Mouse (Mus musculus) hindbrain, postnatal 0 days (tissue): Measurements from ENCODE around the gene Plcxd1. TPM values are rescaled to one million over a fixed set of nuclear protein-coding genes. Genes with fewer than 3 reads are reported as not detected.

Experiments
- ATAC-seq: fragments of 200-750 bp; cut with Nextera tagmentation; 2 replicates; pipeline ENCODE4 v1.8.0; 2017; ENCODE audit warnings: mild to moderate bottlenecking, moderate TSS enrichment, moderate library complexity
- DNase-seq: peaks from one replicate; pipeline ENCODE4 v3.0.0-alpha.2; 2015; ENCODE audit warnings: low spot score
- H3K27ac ChIP-seq: fragments of 300-500 bp; sonication (generic); 2 replicates; pipeline ENCODE4 v1.5.1; 2014; ENCODE audit warnings: mild to moderate bottlenecking
- H3K27me3 ChIP-seq: fragments of 300-500 bp; sonication (generic); 2 replicates; pipeline ENCODE4 v1.6.1; 2014; ENCODE audit warnings: low read length, mixed read lengths; ENCODE audit not compliant: insufficient read depth
- H3K36me3 ChIP-seq: fragments of 300-500 bp; sonication (generic); 2 replicates; pipeline ENCODE4 v1.6.1; 2014; ENCODE audit warnings: low read length, mixed read lengths; ENCODE audit not compliant: insufficient read depth
- H3K4me1 ChIP-seq: fragments of 300-500 bp; sonication (generic); 2 replicates; pipeline ENCODE4 v1.6.1; 2014; ENCODE audit warnings: antibody characterized with exemption, low read length, mixed read lengths; ENCODE audit not compliant: insufficient read depth
- H3K4me2 ChIP-seq: fragments of 300-500 bp; sonication (generic); 2 replicates; pipeline ENCODE4 v1.6.1; 2014; ENCODE audit warnings: low read depth, mild to moderate bottlenecking, low read length, moderate library complexity, mixed read lengths
- H3K4me3 ChIP-seq: fragments of 300-500 bp; sonication (generic); 2 replicates; pipeline ENCODE4 v1.5.1; 2014; ENCODE audit warnings: low read length
- H3K9ac ChIP-seq: fragments of 300-500 bp; sonication (generic); replicated peaks from 2 replicates; pipeline ENCODE4 v1.6.1; 2014; ENCODE audit warnings: mild to moderate bottlenecking, low read length, moderate library complexity, mixed read lengths
- H3K9me3 ChIP-seq: fragments of 300-500 bp; sonication (generic); 2 replicates; pipeline ENCODE4 v1.6.1; 2016; ENCODE audit warnings: low read length, mixed read lengths
- CTCF ChIP-seq: IDR thresholded peaks from 2 replicates; pipeline ENCODE4 v1.5.1; 2016; ENCODE audit warnings: antibody characterized with exemption, control low read depth, low read depth
- WGBS: fragments of 180-500 bp; shearing (Covaris S2); extraction: QIAGEN DNeasy Blood & Tissue Kit; methylation state at CpG from one replicate; pipeline ENCODE4 v1.1.7; 2014; 5-methylcytosine and 5-hydroxymethylcytosine counted together
- polyA plus RNA-seq: library from polyadenylated mRNA; unstranded; fragments of >200 nt; fragmentation: Nextera tagmentation; extraction: Ambion mirVana; gene quantifications from 2 replicates; pipeline ENCODE4 v1.2.1, GENCODE M21; 2015
- total RNA-seq: library from RNA; depleted of rRNA; stranded (reverse); fragments of >200 nt; gene quantifications from 2 replicates; pipeline ENCODE4 v1.2.3, GENCODE M21; 2014

The Plcxd1 gene
- total and polyA plus RNA-seq, 2 experiments from 2014 or later, result 8.7 to 14.4 TPM

GRCm38 (mm10) chr5:110094030-110094846 is 5.5 kb upstream of the Plcxd1 start, which contains the start of gene Gm35315:
TSS of gene Gm35315 (minus strand) at chr5:110094420.
- no peak for TF ChIP-seq CTCF
- peak within 1 kb of the TSS; percentile 31 for H3K9ac ChIP-seq
- H3K4me3 ChIP-seq, result peak within 1 kb of the TSS; percentile 40
- H3K4me1 ChIP-seq, result no peaks in the 10 kb centered on the region
- no peaks in the 10 kb centered on the region for H3K27me3 ChIP-seq
- no peaks in the 10 kb centered on the region for H3K36me3 ChIP-seq
- H3K4me2 ChIP-seq, result peak within 1 kb of the TSS; percentile 71
- ATAC-seq, result peak; percentile 97
- 1% methylated on average over 25 of the region's 25 CpGs for WGBS
- peak within 1 kb of the TSS; percentile 49; the same call in 1 of the 2 replicates for H3K27ac ChIP-seq
- DNase-seq, result peak; percentile 92
- H3K9me3 ChIP-seq, result no peaks in the 10 kb centered on the region

GRCm38 (mm10) chr5:110094847-110095213 is 4.9 kb upstream of the Plcxd1 start:
- H3K4me3 ChIP-seq, result peak overlapping the region; percentile 40
- no peaks in the 10 kb centered on the region for H3K36me3 ChIP-seq
- no peaks in the 10 kb centered on the region for H3K27me3 ChIP-seq
- no peaks in the 10 kb centered on the region for H3K9me3 ChIP-seq
- H3K4me1 ChIP-seq, result no peaks in the 10 kb centered on the region
- peak overlapping the region; percentile 49; the same call in 1 of the 2 replicates for H3K27ac ChIP-seq
- no peak for TF ChIP-seq CTCF
- DNase-seq (no peak), ATAC-seq (peak; percentile 6; the same call in 1 of the 2 replicates)
- peak overlapping the region; percentile 31; the same call in 1 of the 2 replicates for H3K9ac ChIP-seq
- H3K4me2 ChIP-seq, result peak overlapping the region; percentile 71
- 7% methylated on average over 4 of the region's 4 CpGs for WGBS

DNA sequence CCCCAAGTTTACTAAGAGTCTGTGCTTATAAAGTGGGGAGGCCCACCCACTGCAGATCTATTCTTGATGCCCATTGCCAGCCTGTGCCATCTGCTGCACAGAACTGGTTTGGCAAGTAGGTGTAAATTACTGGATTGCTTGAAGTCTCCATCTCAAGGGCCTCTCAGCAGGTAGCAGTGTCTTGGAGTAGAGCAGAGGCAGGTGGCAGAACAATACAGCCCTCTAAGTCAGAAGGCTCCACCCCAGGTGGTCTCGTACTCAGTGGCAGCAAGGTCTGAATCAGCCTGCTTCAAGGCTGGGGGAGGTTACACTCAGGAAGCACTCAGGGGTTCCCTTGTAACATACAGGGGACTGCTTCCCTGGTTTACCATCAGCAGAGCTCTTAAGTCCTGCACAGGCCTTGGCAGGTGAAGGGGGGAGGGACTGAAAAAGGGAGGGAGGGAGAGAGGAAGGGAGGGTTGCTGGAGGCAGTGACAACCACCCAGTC is 735 bp upstream of the Plcxd1 start:
- Histone ChIP-seq H3K9ac (no peak overlapping the region), H3K36me3 (peaks cover 13% of the 10 kb centered on the region), H3K27me3 (no peaks in the 10 kb centered on the region), H3K27ac (no peak overlapping the region), H3K4me3 (no peak overlapping the region), H3K4me2 (no peak overlapping the region), H3K4me1 (peaks cover 11% of the 10 kb centered on the region), H3K9me3 (no peaks in the 10 kb centered on the region)
- no peak for TF ChIP-seq CTCF
- ATAC-seq (no peak), DNase-seq (no peak)
- 24% methylated on average over 1 of the region's 1 CpGs for WGBS

DNA sequence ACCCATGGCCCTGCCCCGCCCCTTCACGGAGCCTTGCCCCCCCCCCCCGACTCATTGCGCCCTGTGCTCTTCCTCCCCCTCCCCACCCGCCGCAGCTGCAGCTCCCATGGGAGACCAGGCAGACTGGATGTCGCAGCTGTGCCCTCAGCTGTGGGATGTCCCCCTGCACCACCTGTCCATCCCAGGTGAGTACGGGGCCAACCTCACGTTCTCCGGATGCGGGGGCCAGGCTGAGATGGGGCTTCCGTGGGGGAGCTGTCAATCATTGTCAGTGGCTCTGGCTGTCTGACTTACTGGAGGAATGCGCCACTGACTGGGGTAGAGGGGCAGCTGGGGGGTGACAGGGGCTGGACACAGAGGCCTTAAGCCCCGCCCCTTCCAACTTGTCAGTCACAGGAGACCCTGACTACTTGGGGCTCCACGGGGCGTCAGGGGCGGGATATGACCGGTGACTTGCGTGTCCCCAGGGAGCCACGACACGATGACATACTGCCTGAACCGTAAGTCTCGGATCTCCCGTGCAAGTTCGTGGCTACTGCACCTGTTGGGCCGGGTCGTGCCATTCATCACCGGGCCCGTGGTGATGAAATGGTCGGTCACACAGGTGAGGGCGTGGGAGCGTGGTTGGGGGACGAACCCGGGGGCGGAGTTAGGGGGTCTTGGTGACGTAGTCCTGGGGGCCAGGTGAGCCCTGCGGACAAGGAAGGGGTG is 1.3 kb downstream of the Plcxd1 start:
- H3K4me3 ChIP-seq, result peak overlapping the region; percentile 40
- no peak for TF ChIP-seq CTCF
- DNase-seq (peak; percentile 60), ATAC-seq (peak; percentile 44)
- peak overlapping the region; percentile 62 for H3K27ac ChIP-seq
- 1% methylated on average over 31 of the region's 37 CpGs for WGBS
- H3K9ac ChIP-seq, result peak overlapping the region; percentile 46
- H3K9me3 ChIP-seq, result no peaks in the 10 kb centered on the region
- peaks cover 12% of the 10 kb centered on the region for H3K4me1 ChIP-seq
- peak overlapping the region; percentile 78 for H3K4me2 ChIP-seq
- H3K36me3 ChIP-seq, result peaks cover 30% of the 10 kb centered on the region
- no peaks in the 10 kb centered on the region for H3K27me3 ChIP-seq

DNA sequence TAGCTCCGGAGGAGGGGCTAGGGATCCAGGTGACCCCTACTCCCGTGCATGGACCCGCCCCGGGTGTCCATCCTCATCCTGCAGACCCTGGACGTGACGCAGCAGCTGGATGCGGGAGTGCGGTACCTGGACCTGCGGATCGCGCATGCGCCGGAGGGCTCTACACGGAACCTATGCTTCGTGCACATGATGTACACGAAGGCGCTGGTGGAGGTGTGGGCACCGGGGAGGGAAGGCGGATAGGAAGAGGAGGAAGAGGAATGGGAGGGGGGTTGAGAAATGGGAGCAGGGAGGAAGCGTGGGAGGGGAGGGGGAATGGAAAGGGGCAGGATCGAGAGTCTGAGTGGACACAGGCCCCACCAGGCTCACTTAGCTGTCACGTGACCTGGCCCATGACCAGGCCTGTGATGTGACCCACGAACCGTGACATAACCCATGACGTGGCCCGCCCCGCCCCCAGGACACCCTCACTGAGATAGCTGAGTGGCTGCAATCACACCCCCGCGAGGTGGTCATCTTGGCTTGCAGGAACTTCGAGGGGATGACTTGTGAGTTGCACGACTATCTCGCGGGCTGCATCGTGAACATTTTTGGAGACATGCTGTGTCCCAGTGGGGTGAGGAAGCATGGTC is 2.1 kb downstream of the Plcxd1 start:
- peak overlapping the region; percentile 46 for H3K9ac ChIP-seq
- 19% methylated on average over 34 of the region's 34 CpGs for WGBS
- ATAC-seq (peak; percentile 76), DNase-seq (peak; percentile 89)
- peak overlapping the region; percentile 62 for H3K27ac ChIP-seq
- no peak for TF ChIP-seq CTCF
- no peaks in the 10 kb centered on the region for H3K9me3 ChIP-seq
- H3K4me2 ChIP-seq, result peak overlapping the region; percentile 78
- H3K27me3 ChIP-seq, result no peaks in the 10 kb centered on the region
- H3K4me3 ChIP-seq, result peak overlapping the region; percentile 40
- H3K36me3 ChIP-seq, result peaks cover 32% of the 10 kb centered on the region
- peaks cover 18% of the 10 kb centered on the region for H3K4me1 ChIP-seq

DNA sequence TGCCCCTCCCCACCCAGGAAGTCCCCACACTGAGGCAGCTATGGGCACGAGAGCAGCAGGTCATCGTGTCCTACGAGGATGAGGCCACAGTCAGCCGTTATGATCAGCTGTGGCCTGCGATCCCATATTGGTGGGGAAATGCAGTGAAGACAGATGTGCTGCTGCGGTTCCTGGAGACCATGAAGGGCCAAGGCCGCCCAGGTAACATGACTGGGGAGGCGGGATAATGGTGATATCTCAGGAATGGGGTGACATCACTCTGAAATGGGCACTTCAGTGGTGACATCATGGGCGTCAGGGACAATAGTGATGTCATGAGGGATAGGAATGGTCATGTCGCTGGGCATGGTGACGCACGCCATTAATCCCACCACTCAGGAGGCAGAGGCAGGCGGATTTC is 2.7 kb downstream of the Plcxd1 start:
- peak overlapping the region; percentile 78; the same call in 1 of the 2 replicates for H3K4me2 ChIP-seq
- H3K36me3 ChIP-seq, result peaks cover 32% of the 10 kb centered on the region
- no peak for TF ChIP-seq CTCF
- DNase-seq (no peak), ATAC-seq (no peak)
- H3K9me3 ChIP-seq, result no peaks in the 10 kb centered on the region
- H3K27ac ChIP-seq, result peak overlapping the region; percentile 62; the same call in 1 of the 2 replicates
- no peak overlapping the region for H3K9ac ChIP-seq
- no peak overlapping the region for H3K4me3 ChIP-seq
- no peaks in the 10 kb centered on the region for H3K27me3 ChIP-seq
- peaks cover 18% of the 10 kb centered on the region for H3K4me1 ChIP-seq
- 92% methylated on average over 13 of the region's 13 CpGs for WGBS
